Mouse (Mus musculus) c-Kit-negative CD71-positive TER-119-positive erythroid progenitor cells, embryonic 14.5 days (primary cell): Measurements from ENCODE around the gene Myo10.

ENCODE experiments used
- DNase-seq: peaks from one replicate; pipeline ENCODE4 v3.0.0-alpha.2; 2013; ENCODE audit warnings: low read depth, low spot score

The Myo10 gene

GRCm38 (mm10) chr15:25622200-25622866 is at the start of gene Myo10:
Gene Myo10 (plus strand): TSS chr15:25622525.
- DNase-seq: peak; percentile 81

- DNase-seq: no peak
Observed at GRCm38 (mm10) chr15:25573113-25573512, 49.2 kb upstream of the Myo10 start.

GRCm38 (mm10) chr15:25573876-25574601 is 48.3 kb upstream of the Myo10 start:
- DNase-seq: no peak

GRCm38 (mm10) chr15:25577327-25578051 is 44.8 kb upstream of the Myo10 start:
- DNase-seq: no peak

GRCm38 (mm10) chr15:25578369-25578768 is 44.0 kb upstream of the Myo10 start:
- no peak for DNase-seq

GRCm38 (mm10) chr15:25580731-25581130 is 41.6 kb upstream of the Myo10 start:
- no peak for DNase-seq

- no peak for DNase-seq
Observed at GRCm38 (mm10) chr15:25582055-25582454, 40.3 kb upstream of the Myo10 start.

GRCm38 (mm10) chr15:25583361-25583760 is 39.0 kb upstream of the Myo10 start:
- DNase-seq: no peak

GRCm38 (mm10) chr15:25586828-25587227 is 35.5 kb upstream of the Myo10 start:
- no peak for DNase-seq

GRCm38 (mm10) chr15:25587943-25588342 is 34.4 kb upstream of the Myo10 start:
- DNase-seq: no peak

- no peak for DNase-seq
Observed at GRCm38 (mm10) chr15:25589318-25589902, 32.9 kb upstream of the Myo10 start.

GRCm38 (mm10) chr15:25589916-25590315 is 32.4 kb upstream of the Myo10 start:
- DNase-seq: no peak

- no peak for DNase-seq
Observed at GRCm38 (mm10) chr15:25590891-25591290, 31.4 kb upstream of the Myo10 start.

GRCm38 (mm10) chr15:25591964-25592363 is 30.4 kb upstream of the Myo10 start:
- DNase-seq: no peak

GRCm38 (mm10) chr15:25593469-25594150 is 28.7 kb upstream of the Myo10 start:
- no peak for DNase-seq

- DNase-seq: no peak
Observed at GRCm38 (mm10) chr15:25598313-25598712, 24.0 kb upstream of the Myo10 start.

- no peak for DNase-seq
Observed at GRCm38 (mm10) chr15:25602306-25602705, 20.0 kb upstream of the Myo10 start.

- no peak for DNase-seq
Observed at GRCm38 (mm10) chr15:25603286-25603685, 19.0 kb upstream of the Myo10 start.

GRCm38 (mm10) chr15:25604231-25604630 is 18.1 kb upstream of the Myo10 start:
- DNase-seq: no peak

GRCm38 (mm10) chr15:25605376-25605775 is 16.9 kb upstream of the Myo10 start:
- no peak for DNase-seq

- no peak for DNase-seq
Observed at GRCm38 (mm10) chr15:25608742-25609141, 13.6 kb upstream of the Myo10 start.

GRCm38 (mm10) chr15:25609253-25609652 is 13.1 kb upstream of the Myo10 start:
- no peak for DNase-seq
